Mouse (Mus musculus) hindbrain, embryonic 16.5 days (tissue): ENCODE measurements around the gene Pde9a. TPM values are rescaled to one million over a fixed set of nuclear protein-coding genes. Genes with fewer than 3 reads are reported as not detected.

Experiments used
- ATAC-seq: fragments of 200-750 bp; cut with Nextera tagmentation; 2 replicates; pipeline ENCODE4 v1.8.0; 2017; ENCODE audit warnings: moderate TSS enrichment, moderate library complexity
- H3K27ac ChIP-seq: fragments of 300-500 bp; sonication (generic); 2 replicates; pipeline ENCODE4 v1.5.1; 2014; ENCODE audit warnings: low read depth, mild to moderate bottlenecking, control low read depth, low read length, moderate library complexity
- H3K27me3 ChIP-seq: fragments of 300-500 bp; sonication (generic); replicated peaks from 2 replicates; pipeline ENCODE4 v1.6.1; 2014; ENCODE audit warnings: low read length; ENCODE audit not compliant: control insufficient read depth, insufficient read depth
- H3K36me3 ChIP-seq: fragments of 300-500 bp; sonication (generic); 2 replicates; pipeline ENCODE4 v1.6.1; 2014; ENCODE audit warnings: mild to moderate bottlenecking, low read length, moderate library complexity, mixed read lengths; ENCODE audit not compliant: control insufficient read depth, insufficient read depth
- H3K4me1 ChIP-seq: fragments of 300-500 bp; sonication (generic); 2 replicates; pipeline ENCODE4 v1.6.1; 2014; ENCODE audit warnings: low read depth, low read length; ENCODE audit not compliant: control insufficient read depth, insufficient read depth
- H3K4me2 ChIP-seq: fragments of 300-500 bp; sonication (generic); 2 replicates; pipeline ENCODE4 v1.6.1; 2014; ENCODE audit warnings: mild to moderate bottlenecking, low read length, control low read depth, moderate library complexity
- H3K4me3 ChIP-seq: fragments of 300-500 bp; sonication (generic); 2 replicates; pipeline ENCODE4 v1.5.1; 2014; ENCODE audit warnings: mild to moderate bottlenecking, low read length, control low read depth, moderate library complexity
- H3K9ac ChIP-seq: fragments of 300-500 bp; sonication (generic); 2 replicates; pipeline ENCODE4 v1.6.1; 2014; ENCODE audit warnings: low read depth, mild to moderate bottlenecking, control low read depth, low read length, moderate library complexity
- H3K9me3 ChIP-seq: fragments of 300-500 bp; sonication (generic); 2 replicates; pipeline ENCODE4 v1.6.1; 2014; ENCODE audit warnings: mild to moderate bottlenecking, low read length, moderate library complexity; ENCODE audit not compliant: control insufficient read depth
- WGBS: fragments of 180-500 bp; shearing (Covaris S2); extraction: QIAGEN DNeasy Blood & Tissue Kit; methylation state at CpG from one replicate; pipeline ENCODE4 v1.1.7; 2014; 5-methylcytosine and 5-hydroxymethylcytosine counted together
- polyA plus RNA-seq: library from polyadenylated mRNA; unstranded; fragments of >200 nt; fragmentation: Nextera tagmentation; extraction: Ambion mirVana; gene quantifications from 2 replicates; pipeline ENCODE4 v1.2.1, GENCODE M21; 2015

Pde9a gene
- polyA plus RNA-seq, 1 experiment from 2014 or later: 34.4 TPM

DNA sequence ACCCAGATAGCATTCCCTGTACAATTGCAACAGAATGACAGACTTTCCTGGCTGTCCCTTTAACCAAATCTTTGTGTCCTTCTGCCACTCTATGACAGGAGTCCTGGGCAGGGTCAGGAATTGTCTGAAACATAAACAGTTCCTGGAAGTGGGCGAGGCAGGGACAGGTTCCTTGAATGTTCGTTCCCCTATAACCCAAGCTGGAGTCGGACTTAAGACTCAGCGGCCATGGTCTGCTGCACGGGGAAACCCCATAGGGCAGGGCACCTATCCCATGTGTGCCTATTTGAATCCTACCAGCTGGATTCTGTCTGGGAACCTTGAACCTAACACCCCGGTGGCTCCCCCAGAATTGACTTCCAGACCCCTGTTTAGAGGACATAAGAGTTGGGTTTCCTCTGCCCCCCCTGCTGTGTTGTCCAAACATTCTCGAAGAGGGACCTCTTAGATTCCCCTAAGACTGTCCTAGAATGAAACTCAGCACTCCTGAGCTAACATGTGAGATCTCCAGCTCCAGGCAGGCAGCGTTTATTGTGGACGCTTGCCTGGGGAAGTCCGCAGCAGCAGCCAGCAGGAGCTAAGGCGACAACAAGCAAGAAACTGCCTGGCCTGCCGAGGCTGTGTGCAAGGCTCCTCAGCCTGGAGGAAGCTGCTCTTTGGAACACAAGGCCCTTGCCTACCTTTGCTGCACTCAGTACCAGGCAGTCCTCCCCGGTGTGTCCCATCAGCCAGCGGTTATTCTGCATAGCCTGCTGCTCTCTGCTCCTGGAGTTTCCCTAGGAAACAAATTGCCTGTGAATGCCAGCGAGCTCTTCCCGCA lies 48.2 kb downstream of the Pde9a start:
- Histone ChIP-seq H3K9me3 (peaks cover 3% of the 10 kb centered on the region; the same call in 1 of the 2 replicates), H3K9ac (peak overlapping the region; percentile 47), H3K27me3 (no peaks in the 10 kb centered on the region), H3K27ac (peak overlapping the region; percentile 40), H3K4me3 (no peak overlapping the region), H3K36me3 (0 out of 2 replicates have a peak, but pooled peaks cover 3% of the 10 kb centered on the region), H3K4me1 (peaks cover 20% of the 10 kb centered on the region), H3K4me2 (peak overlapping the region; percentile 22)
- 0 out of 2 replicates have a peak, but pooled peaks have one; percentile 5 for ATAC-seq
- WGBS: 11% methylated on average over 16 of the region's 16 CpGs

DNA sequence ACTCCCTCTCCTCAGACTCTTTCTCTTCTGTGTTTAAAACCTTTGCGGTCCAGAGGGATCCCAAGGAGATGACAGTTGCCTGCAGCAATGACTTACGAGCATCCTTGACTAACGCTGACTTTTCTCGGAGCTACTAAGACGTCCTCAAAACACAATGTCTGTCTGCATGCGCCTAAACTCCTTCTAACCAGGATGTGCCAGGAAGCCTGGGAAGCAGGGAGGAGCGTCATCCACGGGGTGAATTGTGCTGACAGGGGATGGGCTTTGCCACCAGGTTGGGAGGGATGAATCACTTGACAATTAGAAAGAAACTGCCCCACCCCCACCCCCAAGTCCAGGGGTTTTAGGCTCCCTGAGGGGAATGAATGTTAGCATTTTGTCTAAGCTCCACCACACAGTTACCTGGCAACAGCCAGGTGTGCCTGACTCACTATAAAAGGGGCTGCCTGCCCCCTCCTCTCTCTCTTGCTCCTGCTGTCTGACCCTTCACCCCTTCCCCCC lies 48.9 kb downstream of the Pde9a start:
- WGBS: 8% methylated on average over 8 of the region's 8 CpGs
- peaks cover 20% of the 10 kb centered on the region for H3K4me1 ChIP-seq
- H3K36me3 ChIP-seq: no peaks in the 10 kb centered on the region
- no peak overlapping the region for H3K4me3 ChIP-seq
- no peaks in the 10 kb centered on the region for H3K9me3 ChIP-seq
- H3K4me2 ChIP-seq: peak overlapping the region; percentile 22; the same call in 1 of the 2 replicates
- peak overlapping the region; percentile 40; the same call in 1 of the 2 replicates for H3K27ac ChIP-seq
- ATAC-seq: no peak
- peak overlapping the region; percentile 47 for H3K9ac ChIP-seq
- no peaks in the 10 kb centered on the region for H3K27me3 ChIP-seq

- H3K4me3 ChIP-seq: no peak overlapping the region
- peaks cover 20% of the 10 kb centered on the region for H3K4me1 ChIP-seq
- no peak overlapping the region for H3K4me2 ChIP-seq
- WGBS: 22% methylated on average over 13 of the region's 13 CpGs
- H3K9me3 ChIP-seq: no peaks in the 10 kb centered on the region
- no peak overlapping the region for H3K27ac ChIP-seq
- no peaks in the 10 kb centered on the region for H3K27me3 ChIP-seq
- no peaks in the 10 kb centered on the region for H3K36me3 ChIP-seq
- no peak overlapping the region for H3K9ac ChIP-seq
- no peak for ATAC-seq
Observed at GRCm38 (mm10) chr17:31435934-31436813, 50.2 kb downstream of the Pde9a start.

GRCm38 (mm10) chr17:31436814-31437406 lies 50.9 kb downstream of the Pde9a start:
- ATAC-seq: no peak
- Histone ChIP-seq H3K9me3 (no peaks in the 10 kb centered on the region), H3K36me3 (no peaks in the 10 kb centered on the region), H3K4me1 (peaks cover 20% of the 10 kb centered on the region), H3K9ac (no peak overlapping the region), H3K27ac (no peak overlapping the region), H3K4me2 (no peak overlapping the region), H3K27me3 (no peaks in the 10 kb centered on the region), H3K4me3 (no peak overlapping the region)
- WGBS: 88% methylated on average over 4 of the region's 5 CpGs

GRCm38 (mm10) chr17:31437482-31437881 lies 51.5 kb downstream of the Pde9a start:
- no peaks in the 10 kb centered on the region for H3K9me3 ChIP-seq
- no peaks in the 10 kb centered on the region for H3K36me3 ChIP-seq
- H3K4me3 ChIP-seq: no peak overlapping the region
- ATAC-seq: no peak
- no peaks in the 10 kb centered on the region for H3K27me3 ChIP-seq
- H3K4me1 ChIP-seq: peaks cover 20% of the 10 kb centered on the region
- WGBS: 96% methylated on average over 9 of the region's 9 CpGs
- H3K27ac ChIP-seq: no peak overlapping the region
- H3K4me2 ChIP-seq: no peak overlapping the region
- H3K9ac ChIP-seq: no peak overlapping the region

GRCm38 (mm10) chr17:31439978-31440377 lies 54.0 kb downstream of the Pde9a start:
- Histone ChIP-seq H3K9ac (no peak overlapping the region), H3K27ac (no peak overlapping the region), H3K4me3 (no peak overlapping the region), H3K9me3 (no peaks in the 10 kb centered on the region), H3K4me1 (peaks cover 4% of the 10 kb centered on the region), H3K4me2 (no peak overlapping the region), H3K27me3 (no peaks in the 10 kb centered on the region), H3K36me3 (no peaks in the 10 kb centered on the region)
- WGBS: 83% methylated on average over 4 of the region's 4 CpGs
- ATAC-seq: no peak

DNA sequence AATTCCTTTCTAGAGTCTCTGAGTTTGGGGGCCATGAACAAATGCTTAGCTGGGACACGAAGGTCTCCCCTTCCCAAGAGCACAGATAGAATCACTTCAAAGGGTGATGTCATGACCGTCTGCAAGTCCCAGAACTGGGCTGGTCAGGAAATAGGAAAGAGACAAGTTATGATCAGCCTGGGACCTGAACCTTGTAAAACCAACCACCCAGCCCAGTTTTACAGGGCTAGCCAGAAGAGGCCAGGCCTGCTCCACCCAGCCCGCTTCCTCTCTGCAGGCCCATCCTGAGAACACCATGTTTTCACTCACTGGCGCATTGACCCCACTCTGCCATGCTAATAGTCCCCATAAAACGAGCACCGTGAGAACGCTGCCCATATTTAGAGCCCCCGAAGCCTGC lies 56.5 kb downstream of the Pde9a start:
- no peak overlapping the region for H3K4me2 ChIP-seq
- H3K4me3 ChIP-seq: no peak overlapping the region
- no peaks in the 10 kb centered on the region; the same call in 1 of the 2 replicates for H3K4me1 ChIP-seq
- H3K27ac ChIP-seq: no peak overlapping the region
- no peak overlapping the region for H3K9ac ChIP-seq
- WGBS: 88% methylated on average over 8 of the region's 8 CpGs
- H3K27me3 ChIP-seq: no peaks in the 10 kb centered on the region
- no peak for ATAC-seq
- peaks cover 5% of the 10 kb centered on the region; the same call in 1 of the 2 replicates for H3K36me3 ChIP-seq
- no peaks in the 10 kb centered on the region for H3K9me3 ChIP-seq

GRCm38 (mm10) chr17:31444251-31444650 lies 58.2 kb downstream of the Pde9a start:
- no peaks in the 10 kb centered on the region for H3K9me3 ChIP-seq
- no peak overlapping the region for H3K9ac ChIP-seq
- no peak for ATAC-seq
- no peaks in the 10 kb centered on the region for H3K27me3 ChIP-seq
- 59% methylated on average over 7 of the region's 7 CpGs for WGBS
- no peak overlapping the region for H3K4me2 ChIP-seq
- no peak overlapping the region for H3K27ac ChIP-seq
- H3K36me3 ChIP-seq: peaks cover 6% of the 10 kb centered on the region
- no peak overlapping the region for H3K4me3 ChIP-seq
- no peaks in the 10 kb centered on the region; the same call in 1 of the 2 replicates for H3K4me1 ChIP-seq
